Comparison of ENCODE assay signal across 9 mouse cellular contexts in the genomic region with DNA sequence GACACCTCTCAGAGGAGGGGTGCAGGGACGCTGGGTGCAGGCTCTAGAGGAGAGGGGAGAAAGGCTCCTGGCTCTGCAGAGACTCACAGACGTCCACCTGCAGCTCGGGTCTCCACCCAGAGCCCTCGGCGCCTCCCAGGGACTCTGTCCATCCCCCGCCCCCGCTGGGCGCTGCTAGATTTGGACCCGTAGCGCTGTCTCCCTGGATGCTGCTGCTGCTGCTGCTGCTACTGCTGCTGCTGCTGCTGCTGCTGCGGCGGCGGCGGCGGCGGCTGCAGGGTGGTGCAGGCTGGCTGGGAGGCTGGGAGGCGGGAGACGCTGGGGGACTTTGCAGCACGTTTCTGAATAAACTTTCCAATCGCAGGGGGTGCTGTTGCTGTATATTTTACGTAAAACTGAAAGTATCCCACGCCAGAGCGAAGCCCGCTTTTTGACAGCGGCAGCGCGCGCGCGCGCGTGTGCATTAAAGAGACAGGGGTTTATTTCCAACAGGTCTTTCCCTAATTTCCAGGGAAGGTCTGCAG. TPM values are rescaled to one million over a fixed set of nuclear protein-coding genes. Genes with fewer than 3 reads are reported as not detected.
DNase-seq lines count a peak whose midpoint lies in the region; ATAC-seq and TF ChIP-seq lines count a peak whose summit lies in the region.
"Had no signal": no experiment of that assay in that cellular context is flagged by ENCODE, and none has a peak within 500 bp of the region (broad histone marks: within the 10 kb centered on the region; RNA-seq: fewer than 3 reads in every experiment).

No protein-coding gene starts in this region.

- H3K4me2 ChIP-seq in forebrain, embryonic 16.5 days (ENCODE audit: low read length): peak overlapping the region; percentile 63
- H3K4me2 ChIP-seq in hindbrain, embryonic 13.5 days: peak overlapping the region; percentile 99

- ATAC-seq in forebrain, embryonic 16.5 days: peak; percentile 53
- peak; percentile 11 for ATAC-seq in hindbrain, embryonic 13.5 days (ENCODE audit: low FRiP score)
- peak; percentile 37 for ATAC-seq in megakaryocyte, adult 5-6 weeks (ENCODE audit: poor library complexity, severe bottlenecking)

- no peak for TF ChIP-seq CTCF in E14TG2a.4 (conservative IDR thresholded peaks at IDR 0.05; ENCODE audit: low read length)

- H3K9me3 ChIP-seq in E14TG2a.4 (ENCODE audit: low read length): no peaks in the 10 kb centered on the region
- no peaks in the 10 kb centered on the region for H3K9me3 ChIP-seq in forebrain, embryonic 16.5 days (ENCODE audit: control insufficient read depth, low read length)
- no peaks in the 10 kb centered on the region for H3K9me3 ChIP-seq in hindbrain, embryonic 13.5 days

- WGBS in forebrain, embryonic 16.5 days: 0% methylated on average over 32 of the region's 32 CpGs
- under 1% methylated on average over 32 of the region's 32 CpGs for WGBS in hindbrain, embryonic 13.5 days

- H3K9ac ChIP-seq in forebrain, embryonic 16.5 days (replicated peaks; ENCODE audit: low read depth, low read length): peak overlapping the region; percentile 93
- peak overlapping the region; percentile 99 for H3K9ac ChIP-seq in hindbrain, embryonic 13.5 days

- H3K27ac ChIP-seq in forebrain, embryonic 16.5 days (ENCODE audit: low read length): peak overlapping the region; percentile 99
- peak overlapping the region; percentile 100 for H3K27ac ChIP-seq in hindbrain, embryonic 13.5 days

- DNase-seq in adrenal gland, postnatal 4 days (ENCODE audit: low spot score in 2 of 2): peak; percentile 18 to 40
- peak; percentile 71 to 85 for DNase-seq in left cerebral cortex, adult 9 months (ENCODE audit: low spot score in 2 of 2)
- DNase-seq in right cerebral cortex, adult 18-20 months: peak; percentile 89
- DNase-seq in urinary bladder, postnatal 36 days (ENCODE audit: low spot score in 2 of 2): peak; percentile 25 to 27

- peak overlapping the region; percentile 79 for H3K4me3 ChIP-seq in E14TG2a.4 (replicated peaks; ENCODE audit: low read length)
- peak overlapping the region; percentile 70 for H3K4me3 ChIP-seq in forebrain, embryonic 16.5 days (replicated peaks; ENCODE audit: low read length)
- peak overlapping the region; percentile 86 for H3K4me3 ChIP-seq in hindbrain, embryonic 13.5 days

- peaks cover 61% of the 10 kb centered on the region for H3K4me1 ChIP-seq in E14TG2a.4 (replicated peaks; ENCODE audit: low read depth, low read length)
- H3K4me1 ChIP-seq in forebrain, embryonic 16.5 days (replicated peaks; ENCODE audit: control insufficient read depth, insufficient read depth, low read length): peaks cover 11% of the 10 kb centered on the region
- peaks cover 30% of the 10 kb centered on the region for H3K4me1 ChIP-seq in hindbrain, embryonic 13.5 days (replicated peaks)

- peaks cover 66% of the 10 kb centered on the region for H3K27me3 ChIP-seq in E14TG2a.4 (ENCODE audit: insufficient read depth, low read length)
- H3K27me3 ChIP-seq in forebrain, embryonic 16.5 days (replicated peaks; ENCODE audit: control insufficient read depth, insufficient read depth, low read length): no peaks in the 10 kb centered on the region
- no peaks in the 10 kb centered on the region for H3K27me3 ChIP-seq in hindbrain, embryonic 13.5 days

- H3K36me3 ChIP-seq in E14TG2a.4 (ENCODE audit: insufficient read depth, low read length): no peaks in the 10 kb centered on the region
- no peaks in the 10 kb centered on the region for H3K36me3 ChIP-seq in forebrain, embryonic 16.5 days (ENCODE audit: control insufficient read depth, insufficient read depth)
- no peaks in the 10 kb centered on the region for H3K36me3 ChIP-seq in hindbrain, embryonic 13.5 days

RNA-seq across cellular contexts. Expression of a gene that starts 1.3 kb away (rescaled TPM):
- total RNA-seq in adrenal gland, postnatal 4 days (2021): not detected
- polyA plus RNA-seq in forebrain, embryonic 16.5 days (2015; fragmentation: Nextera tagmentation; extraction: Ambion mirVana): not detected in 2 replicates
- 0.23 TPM in 1 of 2 replicates, not detected in the other for polyA plus RNA-seq in hindbrain, embryonic 13.5 days (2015; fragmentation: Nextera tagmentation; extraction: Ambion mirVana)
- not detected in 2 replicates for total RNA-seq in megakaryocyte, adult 5-6 weeks (2015)
- total RNA-seq in megakaryocyte, adult 5-6 weeks (2017): not detected in 2 replicates
- polyA plus RNA-seq: gonadal fat pad, adult 2 months had no signal

RNA-seq across cellular contexts. Expression of a gene that starts 1.7 kb away (rescaled TPM):
- 1 to 10 TPM; 5.9 to 7.8 TPM for total RNA-seq in adrenal gland, postnatal 4 days (2021)
- 236 and 244 TPM in 2 replicates for polyA plus RNA-seq in forebrain, embryonic 16.5 days (2015; fragmentation: Nextera tagmentation; extraction: Ambion mirVana)
- polyA plus RNA-seq in hindbrain, embryonic 13.5 days (2015; fragmentation: Nextera tagmentation; extraction: Ambion mirVana): 116 and 129 TPM in 2 replicates
- total RNA-seq in megakaryocyte, adult 5-6 weeks (2015): 31.4 and 33.7 TPM in 2 replicates
- 16.2 and 34.6 TPM in 2 replicates for total RNA-seq in megakaryocyte, adult 5-6 weeks (2017)

Comparison
In these comparisons a context has a peak if more than half of its experiments do, and no peak if none do; other contexts are left out.
1. Peak in every context shown above with its lines: DNase-seq, ATAC-seq, H3K4me3 ChIP-seq and H3K27ac ChIP-seq.
2. DNase-seq: peak in every context shown above with its lines; median percentile 89 in right cerebral cortex, adult 18-20 months; 78 in left cerebral cortex, adult 9 months; 29 in adrenal gland, postnatal 4 days; 26 in urinary bladder, postnatal 36 days.